Mouse (Mus musculus): Measurements from ENCODE around the gene Hs1bp3. TPM values are rescaled to one million over a fixed set of nuclear protein-coding genes. Genes with fewer than 3 reads are reported as not detected.

Gene Hs1bp3
- polyA plus RNA-seq, 1 experiment from 2014 or later = 15.7 TPM

DNA sequence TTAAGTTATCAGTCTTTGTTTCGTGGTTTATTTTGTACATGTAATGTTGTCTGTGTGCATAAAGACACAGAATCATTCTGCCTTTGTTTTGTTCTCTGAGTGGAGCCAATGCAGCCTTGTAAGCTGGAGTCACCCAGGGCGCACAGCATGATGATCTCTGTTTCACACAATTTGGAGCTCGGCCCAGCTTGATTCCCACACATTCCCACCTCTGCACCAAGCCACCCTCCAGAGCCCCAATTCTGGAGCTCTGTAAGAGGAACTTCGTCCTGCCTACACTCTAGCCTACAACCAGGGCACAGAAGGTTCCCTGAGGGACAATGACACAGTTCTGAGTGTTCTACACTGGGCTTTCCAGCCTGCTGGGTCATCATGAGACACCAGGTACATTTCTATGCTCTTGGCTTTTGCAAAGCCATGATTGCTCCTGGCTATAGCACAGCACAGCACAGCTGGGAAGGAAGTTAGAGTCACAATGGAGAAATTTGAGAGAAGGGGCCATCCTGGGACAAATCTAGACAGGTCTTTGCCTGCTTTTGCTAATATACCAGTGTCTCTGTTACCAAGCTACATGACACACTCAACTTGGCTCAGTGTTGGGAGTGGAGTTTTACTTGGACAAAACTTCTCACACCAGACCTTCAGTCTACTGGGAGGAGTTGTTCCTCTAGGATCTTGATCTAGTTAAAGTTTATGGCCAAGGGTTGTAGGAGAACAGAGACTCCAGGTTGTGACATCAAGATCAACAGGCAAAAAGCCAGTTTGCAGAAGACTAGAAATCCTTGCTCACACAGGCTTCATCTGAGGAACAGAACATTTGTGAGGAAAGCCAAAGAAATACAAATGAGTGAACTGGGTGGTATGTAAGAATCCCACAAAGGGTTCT, 75.5 kb downstream of the Hs1bp3 start:
- Histone ChIP-seq H3K4me3 (replicated peaks; ENCODE audit: low read length) (no peak overlapping the region), H3K4me1 (ENCODE audit: control insufficient read depth, insufficient read depth, low read length) (peaks cover 10% of the 10 kb centered on the region; the same call in 1 of the 2 replicates), H3K9ac (ENCODE audit: low read length) (no peak overlapping the region), H3K36me3 (ENCODE audit: control insufficient read depth, insufficient read depth, low read length) (no peaks in the 10 kb centered on the region), H3K9me3 (replicated peaks; ENCODE audit: control insufficient read depth, low read length) (no peaks in the 10 kb centered on the region), H3K27me3 (ENCODE audit: control insufficient read depth, insufficient read depth, low read length) (no peaks in the 10 kb centered on the region), H3K27ac (ENCODE audit: low read length) (no peak overlapping the region), H3K4me2 (ENCODE audit: low read depth, low read length) (no peak overlapping the region)
- 91% methylated on average over 4 of the region's 4 CpGs for WGBS
- ATAC-seq (ENCODE audit: insufficient read depth, low FRiP score) = no peak

DNA sequence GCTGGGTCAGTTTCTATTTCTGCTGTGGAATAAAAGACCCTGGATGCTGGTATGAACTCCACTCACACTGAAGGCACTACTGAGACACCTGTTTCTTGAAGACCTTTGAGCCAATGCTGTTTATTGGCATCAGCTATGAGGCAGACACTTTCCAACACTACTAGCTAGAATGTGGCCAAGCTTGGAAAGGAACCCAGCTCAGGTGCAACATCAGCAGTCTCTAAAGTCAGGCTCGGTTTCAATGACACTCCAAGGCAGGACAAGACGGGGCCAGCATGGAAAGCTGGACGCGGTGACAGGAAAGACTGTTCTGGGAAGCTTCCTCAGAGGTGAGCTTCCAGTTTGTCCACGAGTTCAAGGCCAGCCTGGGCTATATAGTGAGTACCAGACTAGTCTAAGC, 80.0 kb downstream of the Hs1bp3 start:
- no peak overlapping the region for H3K4me3 ChIP-seq (replicated peaks; ENCODE audit: low read length)
- no peaks in the 10 kb centered on the region for H3K9me3 ChIP-seq (replicated peaks; ENCODE audit: control insufficient read depth, low read length)
- H3K9ac ChIP-seq (ENCODE audit: low read length) = no peak overlapping the region
- H3K36me3 ChIP-seq (ENCODE audit: control insufficient read depth, insufficient read depth, low read length) = no peaks in the 10 kb centered on the region
- ATAC-seq (ENCODE audit: insufficient read depth, low FRiP score) = no peak
- no peak overlapping the region for H3K27ac ChIP-seq (ENCODE audit: low read length)
- no peak overlapping the region for H3K4me2 ChIP-seq (ENCODE audit: low read depth, low read length)
- H3K4me1 ChIP-seq (ENCODE audit: control insufficient read depth, insufficient read depth, low read length) = no peaks in the 10 kb centered on the region
- no peaks in the 10 kb centered on the region for H3K27me3 ChIP-seq (ENCODE audit: control insufficient read depth, insufficient read depth, low read length)
- 84% methylated on average over 5 of the region's 5 CpGs for WGBS

Other genes starting within 250 kb of the Hs1bp3 start
- gene Ldah, start 105.3 kb upstream of the Hs1bp3 start, polyA plus RNA-seq (2015; fragmentation: Nextera tagmentation; extraction: Ambion mirVana) = 56.6 and 58.3 TPM in 2 replicates
- 0.09 TPM in 1 of 2 replicates, not detected in the other for gene Gdf7, start 11.5 kb upstream of the Hs1bp3 start, polyA plus RNA-seq (2015; fragmentation: Nextera tagmentation; extraction: Ambion mirVana)
- 32.0 and 34.3 TPM in 2 replicates for gene Rhob, start 186.6 kb downstream of the Hs1bp3 start, polyA plus RNA-seq (2015; fragmentation: Nextera tagmentation; extraction: Ambion mirVana)

Measured in stomach, embryonic 16.5 days (tissue).